9 mouse cellular contexts compared by ENCODE assay signal in genomic region chr14:59590614-59591013, GRCm38 (mm10). TPM values are rescaled to one million over a fixed set of nuclear protein-coding genes. Genes with fewer than 3 reads are reported as not detected.
DNase-seq lines count a peak whose midpoint lies in the region.
"Had no signal": no experiment of that assay in that cellular context is flagged by ENCODE, and none has a peak within 500 bp of the region (broad histone marks: within the 10 kb centered on the region; RNA-seq: fewer than 3 reads in every experiment).

No protein-coding gene starts in this region.

- DNase-seq in gastrocnemius, adult 18-20 months (ENCODE audit: low spot score) = peak; percentile 16
- no peak for DNase-seq in gastrocnemius, postnatal 36 days
- DNase-seq in right cerebral cortex, postnatal 14 days = peak; percentile 26
- no peak for DNase-seq in right cerebral cortex, postnatal 10 days (ENCODE audit: low spot score in 2 of 2)
- peak; percentile 51 for DNase-seq in kidney, postnatal 10 days
- peak; percentile 63 for DNase-seq in thymus, postnatal 4 days
- DNase-seq in neural tube, embryonic 10.5 days (ENCODE audit: extremely low spot score, low spot score) = no peak
- DNase-seq in urinary bladder, postnatal 10 days (ENCODE audit: low spot score) = no peak
- DNase-seq: right cerebral cortex, postnatal 4 days had no signal

- intact Hi-C loops in gastrocnemius, postnatal 36 days (cut with DNase I) = no loop called here

RNA-seq across cellular contexts. Expression of gene Cdadc1, which starts 7.1 kb away (rescaled TPM):
- 10 to 100 TPM; 30.8 TPM for total RNA-seq in gastrocnemius, adult 18-20 months (2021)
- total RNA-seq in gastrocnemius, postnatal 36 days (2021) = 10 to 100 TPM; 29.3 to 38.0 TPM

RNA-seq across cellular contexts. Expression of gene Shisa2, which starts 34.5 kb away (rescaled TPM):
- 10 to 100 TPM; 58.4 to 71.6 TPM for total RNA-seq in gastrocnemius, adult 18-20 months (2021)
- total RNA-seq in gastrocnemius, postnatal 36 days (2021) = 10 to 100 TPM; 53.5 to 76.6 TPM

Comparison
In these comparisons a context has a peak if more than half of its experiments do, and no peak if none do; other contexts are left out.
1. DNase-seq: peak in gastrocnemius, adult 18-20 months (single experiment), right cerebral cortex, postnatal 14 days (single experiment), kidney, postnatal 10 days (single experiment) and thymus, postnatal 4 days (single experiment); none in gastrocnemius, postnatal 36 days (0 of 2), right cerebral cortex, postnatal 10 days (0 of 2), neural tube, embryonic 10.5 days (single experiment) and urinary bladder, postnatal 10 days (single experiment).